Mouse (Mus musculus) retina, embryonic 14.5 days (tissue): ENCODE results near the gene Olfr549.

ENCODE experiments used
- DNase-seq: peaks from one replicate; pipeline ENCODE4 v3.0.0-alpha.2; 2015; ENCODE audit warnings: low spot score

Gene Olfr549

GRCm38 (mm10) chr7:102549570-102549969, at the start of gene Olfr549:
Olfr549 (plus strand) TSS chr7:102549870.
- no peak for DNase-seq

- DNase-seq = no peak
These were observed 47.7 kb upstream of the Olfr549 start for GRCm38 (mm10) chr7:102501986-102502385.

GRCm38 (mm10) chr7:102506848-102507247, 42.8 kb upstream of the Olfr549 start:
- peak; percentile 87 for DNase-seq

GRCm38 (mm10) chr7:102508066-102508465, 41.6 kb upstream of the Olfr549 start:
- DNase-seq = no peak

GRCm38 (mm10) chr7:102508666-102509065, 41.0 kb upstream of the Olfr549 start:
- DNase-seq = no peak

- no peak for DNase-seq
These were observed 39.9 kb upstream of the Olfr549 start for GRCm38 (mm10) chr7:102509726-102510125.

- no peak for DNase-seq
These were observed 37.7 kb upstream of the Olfr549 start for GRCm38 (mm10) chr7:102511927-102512326.

- peak; percentile 94 for DNase-seq
These were observed 36.7 kb upstream of the Olfr549 start for GRCm38 (mm10) chr7:102512814-102513435.

- DNase-seq = no peak
These were observed 35.5 kb upstream of the Olfr549 start for GRCm38 (mm10) chr7:102514144-102514543.

- DNase-seq = no peak
These were observed 33.2 kb upstream of the Olfr549 start for GRCm38 (mm10) chr7:102516261-102517050.

- no peak for DNase-seq
These were observed 32.7 kb upstream of the Olfr549 start for GRCm38 (mm10) chr7:102517051-102517335.

- no peak for DNase-seq
These were observed 20.6 kb upstream of the Olfr549 start for GRCm38 (mm10) chr7:102529052-102529451.

GRCm38 (mm10) chr7:102534449-102534848, 15.2 kb upstream of the Olfr549 start, which contains the start of gene Olfr547:
Olfr547 (plus strand) TSS chr7:102534749.
- DNase-seq = no peak

GRCm38 (mm10) chr7:102540596-102540995, 9.1 kb upstream of the Olfr549 start, which contains the start of gene Olfr548-ps1:
Olfr548-ps1 (plus strand) TSS chr7:102540896.
- no peak for DNase-seq

- DNase-seq = no peak
These were observed 8.4 kb upstream of the Olfr549 start for GRCm38 (mm10) chr7:102541251-102541650.

- no peak for DNase-seq
These were observed 3.6 kb downstream of the Olfr549 start for GRCm38 (mm10) chr7:102553279-102553678.

- DNase-seq = peak; percentile 79
These were observed 15.6 kb downstream of the Olfr549 start, which contains the start of gene Trim21 for GRCm38 (mm10) chr7:102564999-102565997. Trim21 (minus strand) TSS chr7:102565486.

- no peak for DNase-seq
These were observed 16.5 kb downstream of the Olfr549 start for GRCm38 (mm10) chr7:102566219-102566618.

- DNase-seq = no peak
These were observed 21.5 kb downstream of the Olfr549 start, which contains the start of gene Olfr550 for GRCm38 (mm10) chr7:102571142-102571541. Olfr550 (plus strand) TSS chr7:102571442.

GRCm38 (mm10) chr7:102573174-102573830, 23.6 kb downstream of the Olfr549 start:
- peak; percentile 9 for DNase-seq

GRCm38 (mm10) chr7:102575998-102576397, 26.3 kb downstream of the Olfr549 start:
- DNase-seq = no peak

GRCm38 (mm10) chr7:102591786-102592185, 42.1 kb downstream of the Olfr549 start, which contains the start of gene Olfr551:
Olfr551 (minus strand) TSS chr7:102591886.
- no peak for DNase-seq
